Mouse (Mus musculus) G1E (cell line): ENCODE results near the gene Olfr49. TPM values are rescaled to one million over a fixed set of nuclear protein-coding genes. Genes with fewer than 3 reads are reported as not detected.

Source experiments
- ATAC-seq: 2 replicates; pipeline ENCODE4 v1.8.0; 2016; ENCODE audit warnings: mild to moderate bottlenecking; ENCODE audit not compliant: insufficient number of reproducible peaks, poor library complexity, low FRiP score, severe bottlenecking; ENCODE audit errors: extremely low read depth
- DNase-seq: peaks from one replicate; pipeline ENCODE4 v3.0.0; 2012; ENCODE audit warnings: low spot score
- H3K27me3 ChIP-seq: 2 replicates; pipeline ENCODE4 v1.6.1; 2012; ENCODE audit warnings: mild to moderate bottlenecking, low read length, inconsistent platforms; ENCODE audit not compliant: insufficient read depth
- H3K36me3 ChIP-seq: replicated peaks from 2 replicates; pipeline ENCODE3; 2012; ENCODE audit warnings: mild to moderate bottlenecking, inconsistent platforms
- H3K4me1 ChIP-seq: 2 replicates; pipeline ENCODE4 v1.6.1; 2012; ENCODE audit warnings: low read depth, low read length, inconsistent platforms, mixed read lengths; ENCODE audit not compliant: insufficient read depth
- H3K4me3 ChIP-seq: 2 replicates; pipeline ENCODE4 v1.5.1; 2012; ENCODE audit warnings: low read depth, mild to moderate bottlenecking, inconsistent platforms, low read length, moderate library complexity, mixed read lengths
- H3K9me3 ChIP-seq: replicated peaks from 2 replicates; pipeline ENCODE4 v1.6.1; 2012; ENCODE audit warnings: inconsistent platforms
- CTCF ChIP-seq: IDR thresholded peaks from 2 replicates; pipeline ENCODE4 v1.5.1; 2012; ENCODE audit warnings: low read depth, low read length, inconsistent platforms, mixed read lengths
- GATA1 ChIP-seq: IDR thresholded peaks from 2 replicates; pipeline ENCODE4 v1.6.1; 2012; ENCODE audit warnings: borderline replicate concordance, low read length, inconsistent platforms, mixed read lengths
- GATA2 ChIP-seq: IDR thresholded peaks from 2 replicates; pipeline ENCODE4 v1.6.1; 2012; ENCODE audit warnings: low read depth, low read length, inconsistent platforms, borderline replicate concordance
- POLR2AphosphoS5 ChIP-seq: IDR thresholded peaks from 2 replicates; pipeline ENCODE4 v1.6.1; 2012; ENCODE audit warnings: low read depth, low read length, inconsistent platforms; ENCODE audit not compliant: insufficient replicate concordance
- TAL1 ChIP-seq: conservative IDR thresholded peaks from 2 replicates; pipeline ENCODE4 v1.6.1; 2012; ENCODE audit warnings: low read depth, low read length, inconsistent platforms, mixed read lengths
- polyA plus RNA-seq: library from polyadenylated mRNA; stranded (reverse); fragments of >175 nt; gene quantifications from 2 replicates; pipeline ENCODE4 v1.2.3, GENCODE M21; 2012
- total RNA-seq, 2 experiments: library from RNA; stranded (forward) in 1 of 2; stranded (reverse) in 1 of 2; fragments of 200-1000 nt in 1 of 2; fragments of >200 nt in 1 of 2; fragmentation: Nextera tagmentation in 1 of 2; gene quantifications; 2 replicates each; pipeline ENCODE4 v1.2.3; 2014 to 2017

Gene Olfr49
- not detected in 2 replicates for total RNA-seq (2014; fragmentation: Nextera tagmentation)
- 0.17 and 0.27 TPM in 2 replicates for total RNA-seq (2017)
- not detected in 2 replicates for polyA plus RNA-seq

DNA sequence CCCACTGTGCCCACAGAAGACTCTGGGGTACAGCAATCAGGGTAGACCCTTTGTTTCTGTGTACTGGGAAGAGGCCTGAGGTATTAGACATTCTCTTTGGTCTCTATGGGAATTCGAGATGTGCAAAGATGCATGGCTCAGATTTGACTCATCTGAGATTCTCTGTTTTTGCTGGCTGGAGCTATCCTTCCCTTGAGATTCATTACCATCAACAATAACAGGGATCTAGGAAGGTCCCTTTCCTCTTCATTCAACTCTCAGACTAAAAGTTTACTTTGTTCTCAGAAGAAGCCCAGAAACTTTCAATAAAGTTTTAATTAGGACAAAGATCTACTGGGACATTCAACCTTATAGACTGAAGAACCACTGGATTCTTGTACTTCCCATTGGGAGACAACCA lies at the start of gene Olfr49:
Gene Olfr49, minus strand, starts transcription at position 101 of the 400 bp plus-strand sequence.
- no peak for TF ChIP-seq CTCF
- no peak for TF ChIP-seq TAL1
- TF ChIP-seq GATA1 = no peak
- no peak for TF ChIP-seq GATA2
- TF ChIP-seq POLR2AphosphoS5 = no peak
- no peak within 1 kb of the TSS for H3K4me3 ChIP-seq
- peaks cover 30% of the 10 kb centered on the region for H3K27me3 ChIP-seq
- no peak for DNase-seq
- H3K9me3 ChIP-seq = no peaks in the 10 kb centered on the region
- 0 out of 2 replicates have a peak, but pooled peaks cover 2% of the 10 kb centered on the region for H3K4me1 ChIP-seq
- ATAC-seq = no peak
- H3K36me3 ChIP-seq = no peaks in the 10 kb centered on the region

GRCm38 (mm10) chr14:54333452-54334189 lies 48.9 kb upstream of the Olfr49 start:
- no peak for ATAC-seq
- peaks cover 2% of the 10 kb centered on the region; the same call in 1 of the 2 replicates for H3K4me1 ChIP-seq
- peak; percentile 2 for DNase-seq
- H3K36me3 ChIP-seq = no peaks in the 10 kb centered on the region
- H3K4me3 ChIP-seq = no peak overlapping the region
- H3K9me3 ChIP-seq = no peaks in the 10 kb centered on the region
- H3K27me3 ChIP-seq = peaks cover 29% of the 10 kb centered on the region
- TF ChIP-seq GATA2 (no peak), GATA1 (no peak), TAL1 (no peak), POLR2AphosphoS5 (no peak), CTCF (no peak)

GRCm38 (mm10) chr14:54332176-54333074 lies 47.7 kb upstream of the Olfr49 start:
- Histone ChIP-seq H3K4me1 (peaks cover 2% of the 10 kb centered on the region; the same call in 1 of the 2 replicates), H3K27me3 (peaks cover 29% of the 10 kb centered on the region), H3K9me3 (no peaks in the 10 kb centered on the region), H3K4me3 (no peak overlapping the region), H3K36me3 (no peaks in the 10 kb centered on the region)
- ATAC-seq (no peak), DNase-seq (no peak)
- TF ChIP-seq GATA1 (no peak), GATA2 (no peak), CTCF (no peak), POLR2AphosphoS5 (no peak), TAL1 (no peak)

DNA sequence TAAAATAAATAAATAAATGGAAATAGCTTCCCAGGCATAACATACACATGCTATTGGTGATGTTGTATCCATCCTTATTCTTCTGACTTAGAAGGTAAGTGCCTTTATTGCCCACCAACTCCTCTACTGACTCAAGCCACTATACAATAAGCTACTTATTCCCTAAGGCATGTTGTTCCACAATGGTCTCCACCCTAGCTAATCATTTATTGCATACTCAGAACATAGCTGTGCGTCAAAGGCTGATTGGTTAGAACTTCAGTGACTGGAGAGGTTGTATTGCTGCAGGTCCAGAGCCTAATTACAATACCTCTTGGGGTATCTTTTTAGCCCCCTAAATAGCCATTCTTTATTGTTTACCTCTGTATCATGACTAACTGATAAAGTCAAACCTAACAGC lies 46.4 kb upstream of the Olfr49 start:
- Histone ChIP-seq H3K36me3 (no peaks in the 10 kb centered on the region), H3K27me3 (peaks cover 29% of the 10 kb centered on the region), H3K4me3 (no peak overlapping the region), H3K9me3 (no peaks in the 10 kb centered on the region), H3K4me1 (peaks cover 2% of the 10 kb centered on the region; the same call in 1 of the 2 replicates)
- no peak for ATAC-seq
- no peak for DNase-seq
- TF ChIP-seq TAL1 = no peak
- no peak for TF ChIP-seq GATA1
- no peak for TF ChIP-seq CTCF
- no peak for TF ChIP-seq GATA2
- no peak for TF ChIP-seq POLR2AphosphoS5

GRCm38 (mm10) chr14:54329201-54329600 lies 44.5 kb upstream of the Olfr49 start:
- Histone ChIP-seq H3K9me3 (no peaks in the 10 kb centered on the region), H3K4me1 (peaks cover 2% of the 10 kb centered on the region; the same call in 1 of the 2 replicates), H3K27me3 (peaks cover 37% of the 10 kb centered on the region), H3K36me3 (no peaks in the 10 kb centered on the region), H3K4me3 (no peak overlapping the region)
- ATAC-seq = no peak
- DNase-seq = no peak
- TF ChIP-seq GATA2 (no peak), TAL1 (no peak), GATA1 (no peak), CTCF (no peak)

- DNase-seq = no peak
- ATAC-seq = no peak
- Histone ChIP-seq H3K9me3 (no peaks in the 10 kb centered on the region), H3K36me3 (no peaks in the 10 kb centered on the region), H3K27me3 (peaks cover 32% of the 10 kb centered on the region), H3K4me1 (peaks cover 2% of the 10 kb centered on the region; the same call in 1 of the 2 replicates), H3K4me3 (no peak overlapping the region)
- no peak for TF ChIP-seq GATA2
- no peak for TF ChIP-seq GATA1
- no peak for TF ChIP-seq POLR2AphosphoS5
- TF ChIP-seq TAL1 = no peak
- TF ChIP-seq CTCF = no peak
Measured at GRCm38 (mm10) chr14:54328548-54328947, 43.8 kb upstream of the Olfr49 start.
